Mouse (Mus musculus): ENCODE data around the gene Myrip.
"Not testable (repeated sequence)": the region's sequence is repeated elsewhere in the genome, so short reads cannot be mapped to it uniquely, and the experiment has no call there.

Gene Myrip

GRCm38 (mm10) chr9:120372347-120372746 lies 71.0 kb downstream of the Myrip start:
- DNase-seq (ENCODE audit: inconsistent age in 2 of 2, low spot score in 1 of 2) = no peak

GRCm38 (mm10) chr9:120377726-120378125 lies 76.4 kb downstream of the Myrip start:
- DNase-seq (ENCODE audit: inconsistent age in 2 of 2, low spot score in 1 of 2) = peak; percentile 29 to 81

- DNase-seq (ENCODE audit: inconsistent age in 2 of 2, low spot score in 1 of 2) = no peak
Observed at GRCm38 (mm10) chr9:120395188-120395587, 93.9 kb downstream of the Myrip start.

- no peak for DNase-seq (ENCODE audit: inconsistent age in 2 of 2, low spot score in 1 of 2)
Observed at GRCm38 (mm10) chr9:120396579-120397185, 95.4 kb downstream of the Myrip start.

GRCm38 (mm10) chr9:120398289-120398688 lies 97.0 kb downstream of the Myrip start:
- DNase-seq (ENCODE audit: inconsistent age in 2 of 2, low spot score in 1 of 2) = peak in 1 of 2 experiments; percentile 27

GRCm38 (mm10) chr9:120399537-120399936 lies 98.2 kb downstream of the Myrip start:
- DNase-seq (ENCODE audit: inconsistent age in 2 of 2, low spot score in 1 of 2) = not testable (repeated sequence)

GRCm38 (mm10) chr9:120402368-120402767 lies 101.1 kb downstream of the Myrip start:
- no peak for DNase-seq (ENCODE audit: inconsistent age in 2 of 2, low spot score in 1 of 2)

GRCm38 (mm10) chr9:120403661-120404060 lies 102.3 kb downstream of the Myrip start:
- no peak for DNase-seq (ENCODE audit: inconsistent age in 2 of 2, low spot score in 1 of 2)

GRCm38 (mm10) chr9:120409663-120410181 lies 108.4 kb downstream of the Myrip start:
- peak; percentile 10 to 43 for DNase-seq (ENCODE audit: inconsistent age in 2 of 2, low spot score in 1 of 2)

GRCm38 (mm10) chr9:120410421-120410820 lies 109.1 kb downstream of the Myrip start:
- DNase-seq (ENCODE audit: inconsistent age in 2 of 2, low spot score in 1 of 2) = peak; percentile 39 to 78

- peak; percentile 75 to 93 for DNase-seq (ENCODE audit: inconsistent age in 2 of 2, low spot score in 1 of 2)
Observed at GRCm38 (mm10) chr9:120415504-120415903, 114.2 kb downstream of the Myrip start.

- DNase-seq (ENCODE audit: inconsistent age in 2 of 2, low spot score in 1 of 2) = peak in 1 of 2 experiments; percentile 50
Observed at GRCm38 (mm10) chr9:120416151-120416550, 114.8 kb downstream of the Myrip start.

- no peak for DNase-seq (ENCODE audit: inconsistent age in 2 of 2, low spot score in 1 of 2)
Observed at GRCm38 (mm10) chr9:120416729-120417128, 115.4 kb downstream of the Myrip start.

- DNase-seq (ENCODE audit: inconsistent age in 2 of 2, low spot score in 1 of 2) = no peak
Observed at GRCm38 (mm10) chr9:120418582-120418981, 117.3 kb downstream of the Myrip start.

- DNase-seq (ENCODE audit: inconsistent age in 2 of 2, low spot score in 1 of 2) = no peak
Observed at GRCm38 (mm10) chr9:120424567-120424966, 123.3 kb downstream of the Myrip start.

- DNase-seq (ENCODE audit: inconsistent age in 2 of 2, low spot score in 1 of 2) = peak; percentile 21 to 75
Observed at GRCm38 (mm10) chr9:120425768-120426167, 124.5 kb downstream of the Myrip start.

- no peak for DNase-seq (ENCODE audit: inconsistent age in 2 of 2, low spot score in 1 of 2)
Observed at GRCm38 (mm10) chr9:120428181-120428580, 126.9 kb downstream of the Myrip start.

- DNase-seq (ENCODE audit: inconsistent age in 2 of 2, low spot score in 1 of 2) = peak; percentile 44 to 76
Observed at GRCm38 (mm10) chr9:120433747-120434146, 132.4 kb downstream of the Myrip start.

GRCm38 (mm10) chr9:120435841-120436240 lies 134.5 kb downstream of the Myrip start:
- DNase-seq (ENCODE audit: inconsistent age in 2 of 2, low spot score in 1 of 2) = no peak

- no peak for DNase-seq (ENCODE audit: inconsistent age in 2 of 2, low spot score in 1 of 2)
Observed at GRCm38 (mm10) chr9:120436854-120437253, 135.5 kb downstream of the Myrip start.

- DNase-seq (ENCODE audit: inconsistent age in 2 of 2, low spot score in 1 of 2) = no peak
Observed at GRCm38 (mm10) chr9:120437266-120437876, 136.1 kb downstream of the Myrip start.

GRCm38 (mm10) chr9:120438350-120438749 lies 137.0 kb downstream of the Myrip start:
- DNase-seq (ENCODE audit: inconsistent age in 2 of 2, low spot score in 1 of 2) = no peak

All from adrenal gland, adult (tissue).